Mouse (Mus musculus) spleen, adult 2 months (tissue): ENCODE measurements around the gene Ddx1. TPM values are rescaled to one million over a fixed set of nuclear protein-coding genes. Genes with fewer than 3 reads are reported as not detected.

Source experiments
- DNase-seq, 2 experiments: peaks; one replicate each; pipeline versions ENCODE4 v3.0.0 to v3.0.0-alpha.2; 2012 to 2021; ENCODE audit warnings: low spot score in 2 of 2, low read depth in 1 of 2
- H3K27ac ChIP-seq: fragments of 200-500 bp; 2 replicates; pipeline ENCODE4 v1.5.1; 2012; ENCODE audit warnings: low read length, inconsistent platforms; ENCODE audit not compliant: insufficient read depth
- H3K27me3 ChIP-seq: fragments of 200-500 bp; 2 replicates; pipeline ENCODE4 v1.6.1; 2012; ENCODE audit warnings: mild to moderate bottlenecking, moderate library complexity, low read length, inconsistent platforms; ENCODE audit not compliant: control insufficient read depth, insufficient read depth
- H3K36me3 ChIP-seq: fragments of 200-500 bp; 2 replicates; pipeline ENCODE4 v1.6.1; 2012; ENCODE audit warnings: mild to moderate bottlenecking, low read length, inconsistent platforms; ENCODE audit not compliant: control insufficient read depth, insufficient read depth
- H3K4me1 ChIP-seq: fragments of 200-500 bp; 2 replicates; pipeline ENCODE4 v1.6.1; 2011; ENCODE audit warnings: inconsistent platforms; ENCODE audit not compliant: control insufficient read depth, insufficient read depth, insufficient read length
- H3K4me3 ChIP-seq: fragments of 200-500 bp; 2 replicates; pipeline ENCODE4 v1.5.1; 2011; ENCODE audit warnings: mild to moderate bottlenecking, inconsistent platforms; ENCODE audit not compliant: insufficient read depth, insufficient read length; ENCODE audit errors: extremely low read depth
- CTCF ChIP-seq: fragments of 200-500 bp; IDR thresholded peaks from 2 replicates; pipeline ENCODE4 v1.5.1; 2011; ENCODE audit warnings: mild to moderate bottlenecking, inconsistent platforms; ENCODE audit not compliant: insufficient read depth, insufficient read length, insufficient replicate concordance; ENCODE audit errors: extremely low read depth
- POLR2A ChIP-seq: fragments of 200-500 bp; IDR thresholded peaks from 2 replicates; pipeline ENCODE4 v1.6.1; 2011; ENCODE audit warnings: low read depth, low read length, inconsistent platforms
- WGBS: fragments of 180-500 bp; shearing (Covaris S2); methylation state at CpG from one replicate; pipeline ENCODE4 v1.1.7; 2018; 5-methylcytosine and 5-hydroxymethylcytosine counted together
- polyA plus RNA-seq: library from polyadenylated mRNA; depleted of rRNA; stranded (reverse); fragments of >200 nt; gene quantifications from 2 replicates; pipeline ENCODE4 v1.2.3, GENCODE M21; 2012

The Ddx1 gene
- polyA plus RNA-seq, 1 experiment, result 2.1 TPM

GRCm38 (mm10) chr12:13255701-13256100 is 6.7 kb upstream of the Ddx1 start:
- Histone ChIP-seq H3K36me3 (no peaks in the 10 kb centered on the region), H3K27me3 (no peaks in the 10 kb centered on the region), H3K4me3 (no peak overlapping the region), H3K4me1 (no peaks in the 10 kb centered on the region), H3K27ac (no peak overlapping the region)
- no peak for TF ChIP-seq CTCF
- TF ChIP-seq POLR2A, result no peak
- WGBS, result 92% methylated on average over 2 of the region's 2 CpGs
- no peak for DNase-seq

GRCm38 (mm10) chr12:13255068-13255467 is 6.1 kb upstream of the Ddx1 start:
- no peak for TF ChIP-seq CTCF
- TF ChIP-seq POLR2A, result no peak
- WGBS, result 58% methylated on average over 3 of the region's 3 CpGs
- DNase-seq, result no peak
- Histone ChIP-seq H3K27me3 (no peaks in the 10 kb centered on the region), H3K4me1 (no peaks in the 10 kb centered on the region), H3K4me3 (no peak overlapping the region), H3K27ac (no peak overlapping the region), H3K36me3 (no peaks in the 10 kb centered on the region)

GRCm38 (mm10) chr12:13249573-13249919 is 533 bp upstream of the Ddx1 start:
- DNase-seq, result no peak
- Histone ChIP-seq H3K27me3 (no peaks in the 10 kb centered on the region), H3K4me1 (no peaks in the 10 kb centered on the region), H3K36me3 (no peaks in the 10 kb centered on the region), H3K4me3 (no peak overlapping the region), H3K27ac (no peak overlapping the region)
- TF ChIP-seq POLR2A (no peak), CTCF (no peak)
- 84% methylated on average over 3 of the region's 3 CpGs for WGBS

- no peak for DNase-seq
- Histone ChIP-seq H3K36me3 (peaks cover 23% of the 10 kb centered on the region), H3K4me3 (no peak overlapping the region), H3K27me3 (no peaks in the 10 kb centered on the region), H3K4me1 (no peaks in the 10 kb centered on the region), H3K27ac (no peak overlapping the region)
- TF ChIP-seq CTCF, result no peak
- no peak for TF ChIP-seq POLR2A
Observed at GRCm38 (mm10) chr12:13242453-13242852, 6.6 kb downstream of the Ddx1 start.

GRCm38 (mm10) chr12:13218101-13218514 is 30.9 kb downstream of the Ddx1 start:
- Histone ChIP-seq H3K27ac (no peak overlapping the region), H3K36me3 (peaks cover 17% of the 10 kb centered on the region), H3K4me3 (no peak overlapping the region), H3K4me1 (no peaks in the 10 kb centered on the region), H3K27me3 (no peaks in the 10 kb centered on the region)
- WGBS, result 93% methylated on average over 8 of the region's 8 CpGs
- TF ChIP-seq POLR2A (no peak), CTCF (no peak)
- DNase-seq, result no peak

- H3K27ac ChIP-seq, result no peak overlapping the region
- no peak for TF ChIP-seq CTCF
- WGBS, result 89% methylated on average over 3 of the region's 3 CpGs
Observed at GRCm38 (mm10) chr12:13217568-13217967, 31.4 kb downstream of the Ddx1 start.

GRCm38 (mm10) chr12:13216501-13217103 is 32.4 kb downstream of the Ddx1 start:
- no peak for TF ChIP-seq CTCF
- 66% methylated on average over 5 of the region's 5 CpGs for WGBS
- no peaks in the 10 kb centered on the region for H3K27me3 ChIP-seq

More at GRCm38 (mm10) chr12:13217568-13217967, 31.4 kb downstream of the Ddx1 start:
- Histone ChIP-seq H3K4me3 (no peak overlapping the region), H3K27me3 (no peaks in the 10 kb centered on the region), H3K4me1 (no peaks in the 10 kb centered on the region), H3K36me3 (peaks cover 16% of the 10 kb centered on the region)
- DNase-seq, result no peak

More at GRCm38 (mm10) chr12:13216501-13217103, 32.4 kb downstream of the Ddx1 start:
- no peak overlapping the region for H3K4me3 ChIP-seq
- no peak overlapping the region for H3K27ac ChIP-seq
- DNase-seq, result no peak
- H3K4me1 ChIP-seq, result no peaks in the 10 kb centered on the region
- H3K36me3 ChIP-seq, result peaks cover 16% of the 10 kb centered on the region
